Mouse (Mus musculus) G1E (cell line): Measurements from ENCODE around the gene Tubd1.

Experiments used
- CTCF ChIP-seq: IDR thresholded peaks from 2 replicates; pipeline ENCODE4 v1.5.1; 2012; ENCODE audit warnings: low read depth, low read length, inconsistent platforms, mixed read lengths
- GATA1 ChIP-seq: IDR thresholded peaks from 2 replicates; pipeline ENCODE4 v1.6.1; 2012; ENCODE audit warnings: borderline replicate concordance, low read length, inconsistent platforms, mixed read lengths
- POLR2AphosphoS5 ChIP-seq: IDR thresholded peaks from 2 replicates; pipeline ENCODE4 v1.6.1; 2012; ENCODE audit warnings: low read depth, low read length, inconsistent platforms; ENCODE audit not compliant: insufficient replicate concordance
- TAL1 ChIP-seq: conservative IDR thresholded peaks from 2 replicates; pipeline ENCODE4 v1.6.1; 2012; ENCODE audit warnings: low read depth, low read length, inconsistent platforms, mixed read lengths

GRCm38 (mm10) chr11:86578809-86579730 lies 34.3 kb downstream of the Tubd1 start:
- TF ChIP-seq CTCF (no peak), GATA1 (no peak), TAL1 (no peak), POLR2AphosphoS5 (no peak)
